Mouse (Mus musculus): ENCODE data around the gene Raet1d. TPM values are rescaled to one million over a fixed set of nuclear protein-coding genes. Genes with fewer than 3 reads are reported as not detected.
"Not testable (repeated sequence)": the region's sequence is repeated elsewhere in the genome, so short reads cannot be mapped to it uniquely, and the experiment has no call there.

Raet1d gene
- not detected in 2 replicates for polyA plus RNA-seq (2012; ENCODE audit: insufficient read depth, insufficient read length, low replicate concordance, missing spikeins)

- H3K27ac ChIP-seq (ENCODE audit: insufficient read depth, low read depth, low read length); H3K4me3 ChIP-seq (ENCODE audit: insufficient read depth, low read depth, low read length); H3K4me1 ChIP-seq (ENCODE audit: control insufficient read depth, insufficient read depth, low read length): not testable (repeated sequence)
- 80% methylated on average over 3 of the region's 3 CpGs for WGBS
Observed at GRCm38 (mm10) chr10:22360252-22360651, at the start of gene Raet1d. Gene Raet1d (plus strand): TSS chr10:22360552.

- TF ChIP-seq POLR2A (IDR thresholded peaks at IDR 0.05; ENCODE audit: insufficient read depth, low read depth, low read length) (no peak), CTCF (IDR thresholded peaks at IDR 0.05; ENCODE audit: insufficient read depth, low read depth, low read length) (no peak)
- Histone ChIP-seq H3K4me1 (ENCODE audit: control insufficient read depth, insufficient read depth, low read length) (no peaks in the 10 kb centered on the region), H3K27ac (ENCODE audit: insufficient read depth, low read depth, low read length) (no peak overlapping the region), H3K4me3 (ENCODE audit: insufficient read depth, low read depth, low read length) (no peak overlapping the region)
- WGBS, result 94% methylated on average over 2 of the region's 2 CpGs
Observed at GRCm38 (mm10) chr10:22322858-22323257, 37.5 kb upstream of the Raet1d start.

GRCm38 (mm10) chr10:22345721-22346120 is 14.6 kb upstream of the Raet1d start:
- H3K4me3 ChIP-seq (ENCODE audit: insufficient read depth, low read depth, low read length); H3K4me1 ChIP-seq (ENCODE audit: control insufficient read depth, insufficient read depth, low read length); H3K27ac ChIP-seq (ENCODE audit: insufficient read depth, low read depth, low read length): not testable (repeated sequence)
- WGBS, result 90% methylated on average over 4 of the region's 4 CpGs

GRCm38 (mm10) chr10:22353548-22354195 is 6.7 kb upstream of the Raet1d start:
- not testable (repeated sequence) for H3K4me3 ChIP-seq (ENCODE audit: insufficient read depth, low read depth, low read length); H3K4me1 ChIP-seq (ENCODE audit: control insufficient read depth, insufficient read depth, low read length); H3K27ac ChIP-seq (ENCODE audit: insufficient read depth, low read depth, low read length)
- WGBS, result 86% methylated on average over 6 of the region's 6 CpGs

- 68% methylated on average over 2 of the region's 2 CpGs for WGBS
- not testable (repeated sequence) for H3K4me3 ChIP-seq (ENCODE audit: insufficient read depth, low read depth, low read length); H3K4me1 ChIP-seq (ENCODE audit: control insufficient read depth, insufficient read depth, low read length); H3K27ac ChIP-seq (ENCODE audit: insufficient read depth, low read depth, low read length)
Observed at GRCm38 (mm10) chr10:22354196-22354574, 6.2 kb upstream of the Raet1d start.

- H3K4me3 ChIP-seq (ENCODE audit: insufficient read depth, low read depth, low read length); H3K4me1 ChIP-seq (ENCODE audit: control insufficient read depth, insufficient read depth, low read length); H3K27ac ChIP-seq (ENCODE audit: insufficient read depth, low read depth, low read length): not testable (repeated sequence)
- 75% methylated on average over 1 of the region's 1 CpGs for WGBS
Observed at GRCm38 (mm10) chr10:22357373-22357772, 3.0 kb upstream of the Raet1d start.

GRCm38 (mm10) chr10:22360957-22361356 is 605 bp downstream of the Raet1d start:
- H3K4me3 ChIP-seq (ENCODE audit: insufficient read depth, low read depth, low read length); H3K4me1 ChIP-seq (ENCODE audit: control insufficient read depth, insufficient read depth, low read length); H3K27ac ChIP-seq (ENCODE audit: insufficient read depth, low read depth, low read length): not testable (repeated sequence)
- WGBS, result 47% methylated on average over 2 of the region's 2 CpGs

GRCm38 (mm10) chr10:22361415-22362352 is 1.3 kb downstream of the Raet1d start:
- H3K4me1 ChIP-seq (ENCODE audit: control insufficient read depth, insufficient read depth, low read length); H3K4me3 ChIP-seq (ENCODE audit: insufficient read depth, low read depth, low read length); H3K27ac ChIP-seq (ENCODE audit: insufficient read depth, low read depth, low read length): not testable (repeated sequence)
- WGBS, result 3% methylated on average over 10 of the region's 15 CpGs

- 98% methylated on average over 2 of the region's 2 CpGs for WGBS
- not testable (repeated sequence) for H3K4me3 ChIP-seq (ENCODE audit: insufficient read depth, low read depth, low read length)
Observed at GRCm38 (mm10) chr10:22362466-22362865, 2.1 kb downstream of the Raet1d start.

GRCm38 (mm10) chr10:22364915-22365314 is 4.6 kb downstream of the Raet1d start:
- 93% methylated on average over 2 of the region's 2 CpGs for WGBS
- not testable (repeated sequence) for H3K27ac ChIP-seq (ENCODE audit: insufficient read depth, low read depth, low read length); H3K4me3 ChIP-seq (ENCODE audit: insufficient read depth, low read depth, low read length)

More at GRCm38 (mm10) chr10:22362466-22362865, 2.1 kb downstream of the Raet1d start:
- not testable (repeated sequence) for H3K27ac ChIP-seq (ENCODE audit: insufficient read depth, low read depth, low read length); H3K4me1 ChIP-seq (ENCODE audit: control insufficient read depth, insufficient read depth, low read length)

GRCm38 (mm10) chr10:22381226-22381625 is 20.9 kb downstream of the Raet1d start:
- not testable (repeated sequence) for H3K4me1 ChIP-seq (ENCODE audit: control insufficient read depth, insufficient read depth, low read length); H3K4me3 ChIP-seq (ENCODE audit: insufficient read depth, low read depth, low read length); H3K27ac ChIP-seq (ENCODE audit: insufficient read depth, low read depth, low read length)
- 14% methylated on average over 8 of the region's 10 CpGs for WGBS

More at GRCm38 (mm10) chr10:22364915-22365314, 4.6 kb downstream of the Raet1d start:
- not testable (repeated sequence) for H3K4me1 ChIP-seq (ENCODE audit: control insufficient read depth, insufficient read depth, low read length)

GRCm38 (mm10) chr10:22390146-22390545 is 29.8 kb downstream of the Raet1d start:
- H3K4me1 ChIP-seq (ENCODE audit: control insufficient read depth, insufficient read depth, low read length); H3K27ac ChIP-seq (ENCODE audit: insufficient read depth, low read depth, low read length); H3K4me3 ChIP-seq (ENCODE audit: insufficient read depth, low read depth, low read length): not testable (repeated sequence)
- WGBS, result 87% methylated on average over 7 of the region's 7 CpGs

GRCm38 (mm10) chr10:22391616-22392015 is 31.3 kb downstream of the Raet1d start:
- H3K4me3 ChIP-seq (ENCODE audit: insufficient read depth, low read depth, low read length); H3K27ac ChIP-seq (ENCODE audit: insufficient read depth, low read depth, low read length); H3K4me1 ChIP-seq (ENCODE audit: control insufficient read depth, insufficient read depth, low read length): not testable (repeated sequence)
- WGBS, result 98% methylated on average over 4 of the region's 5 CpGs

All from olfactory bulb, adult 2 months (tissue).